Mouse (Mus musculus): ENCODE measurements around the gene Fancc. TPM values are rescaled to one million over a fixed set of nuclear protein-coding genes. Genes with fewer than 3 reads are reported as not detected.

Fancc gene
- polyA plus RNA-seq, 1 experiment, result 18.4 TPM

DNA sequence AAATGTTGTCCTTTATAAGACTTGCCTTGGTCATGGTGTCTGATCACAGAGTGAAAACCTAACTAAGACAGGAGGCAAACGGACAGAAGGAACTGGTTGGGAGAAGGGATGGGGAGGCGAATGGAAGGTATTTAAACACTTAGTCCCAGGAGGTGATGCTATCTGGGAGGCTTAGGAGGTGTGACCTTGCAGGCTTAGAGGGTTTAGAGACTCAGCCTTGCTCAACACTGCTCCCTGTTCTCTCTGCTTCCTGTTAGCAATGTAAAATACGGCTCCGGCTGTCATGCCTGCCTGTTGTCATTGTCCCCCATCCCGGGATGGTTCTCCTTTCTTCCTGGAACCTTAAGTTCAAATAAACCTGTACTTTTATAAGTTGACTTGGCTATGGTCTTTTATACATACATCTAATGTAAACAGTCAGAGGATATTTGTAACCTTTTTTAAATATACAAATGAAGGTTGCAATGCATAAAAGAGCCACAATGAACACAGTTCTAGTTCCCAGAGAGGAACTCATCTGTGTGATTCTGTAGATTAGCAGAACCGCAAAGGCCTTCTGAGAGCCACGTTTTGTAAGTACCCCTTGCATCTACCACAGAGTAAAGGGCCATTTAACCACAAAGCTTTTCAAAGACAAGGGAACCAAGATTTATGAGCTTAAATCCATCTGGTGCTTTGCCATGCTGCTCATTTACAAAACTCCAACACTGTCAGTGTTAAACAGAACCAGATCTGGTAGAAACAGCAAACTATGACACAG, 102.6 kb downstream of the Fancc start:
- no peak overlapping the region for H3K27ac ChIP-seq (ENCODE audit: insufficient read depth, low read length)
- H3K4me1 ChIP-seq (ENCODE audit: control insufficient read depth, insufficient read depth, low read length), result peaks cover 5% of the 10 kb centered on the region
- whole genome bisulfite sequencing, result 86% methylated on average over 7 of the region's 7 CpGs
- H3K4me3 ChIP-seq (replicated peaks; ENCODE audit: insufficient read depth, low read depth, low read length), result no peak overlapping the region
- no peak for TF ChIP-seq CTCF (IDR thresholded peaks at IDR 0.05; ENCODE audit: borderline replicate concordance, insufficient read depth, low read depth, low read length)
- TF ChIP-seq POLR2A (IDR thresholded peaks at IDR 0.05; ENCODE audit: borderline replicate concordance, insufficient read depth, low read length), result no peak
- no peak for DNase-seq
- H3K27me3 ChIP-seq (ENCODE audit: control insufficient read depth, insufficient read depth, low read length), result no peaks in the 10 kb centered on the region

DNA sequence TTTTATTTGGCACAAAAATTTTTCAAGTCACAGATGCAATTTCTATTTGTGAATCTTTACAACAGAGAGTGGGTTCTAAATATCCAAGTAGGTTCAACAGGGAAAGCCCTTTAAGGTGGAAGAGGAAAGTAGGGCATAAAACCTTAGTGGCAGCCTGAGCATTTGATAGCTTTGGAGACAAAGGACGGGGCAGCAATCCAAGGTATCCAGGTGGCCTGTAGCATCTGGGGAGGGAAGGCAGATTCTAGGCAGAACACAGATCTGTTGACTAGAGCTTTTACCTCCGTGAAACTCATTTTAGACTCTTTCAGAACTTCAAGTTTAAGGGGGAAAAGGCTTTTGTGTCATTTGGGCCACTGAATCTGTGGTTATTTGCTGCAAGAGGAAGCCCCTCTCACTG, 111.8 kb downstream of the Fancc start:
- TF ChIP-seq CTCF (IDR thresholded peaks at IDR 0.05; ENCODE audit: borderline replicate concordance, insufficient read depth, low read depth, low read length), result no peak
- TF ChIP-seq POLR2A (IDR thresholded peaks at IDR 0.05; ENCODE audit: borderline replicate concordance, insufficient read depth, low read length), result no peak

DNA sequence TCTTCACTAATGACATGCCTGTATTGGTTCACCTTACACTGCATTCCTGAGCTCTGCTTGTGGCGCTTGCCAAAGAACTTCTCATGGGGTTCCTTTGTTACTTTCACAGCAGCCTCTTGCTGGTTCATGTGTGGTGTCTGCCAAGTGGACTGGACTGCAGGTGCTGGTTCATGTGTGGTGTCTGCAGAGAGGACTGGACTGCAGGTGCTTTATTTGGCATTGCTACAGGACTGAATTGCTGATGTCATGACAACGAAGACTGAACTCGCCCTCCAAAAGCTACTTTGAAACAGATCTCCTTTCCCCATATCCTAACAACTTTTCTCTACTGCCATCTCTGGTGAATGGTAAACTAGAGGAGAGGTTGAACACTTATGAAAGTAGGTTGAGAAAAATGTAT, 112.3 kb downstream of the Fancc start:
- no peak for DNase-seq
- H3K4me1 ChIP-seq (ENCODE audit: control insufficient read depth, insufficient read depth, low read length), result peaks cover 8% of the 10 kb centered on the region; the same call in 1 of the 2 replicates
- H3K27me3 ChIP-seq (ENCODE audit: control insufficient read depth, insufficient read depth, low read length), result no peaks in the 10 kb centered on the region
- WGBS, result 63% methylated on average over 3 of the region's 3 CpGs
- H3K27ac ChIP-seq (ENCODE audit: insufficient read depth, low read length), result no peak overlapping the region
- TF ChIP-seq CTCF (IDR thresholded peaks at IDR 0.05; ENCODE audit: borderline replicate concordance, insufficient read depth, low read depth, low read length) (no peak), POLR2A (IDR thresholded peaks at IDR 0.05; ENCODE audit: borderline replicate concordance, insufficient read depth, low read length) (no peak)
- no peak overlapping the region for H3K4me3 ChIP-seq (replicated peaks; ENCODE audit: insufficient read depth, low read depth, low read length)

More for the DNA sequence above, 111.8 kb downstream of the Fancc start:
- peak overlapping the region; percentile 43; the same call in 1 of the 2 replicates for H3K27ac ChIP-seq (ENCODE audit: insufficient read depth, low read length)
- no peak overlapping the region for H3K4me3 ChIP-seq (replicated peaks; ENCODE audit: insufficient read depth, low read depth, low read length)
- 19% methylated on average over 2 of the region's 2 CpGs for WGBS
- peak; percentile 66 to 80 for DNase-seq
- H3K27me3 ChIP-seq (ENCODE audit: control insufficient read depth, insufficient read depth, low read length), result no peaks in the 10 kb centered on the region
- peaks cover 8% of the 10 kb centered on the region; the same call in 1 of the 2 replicates for H3K4me1 ChIP-seq (ENCODE audit: control insufficient read depth, insufficient read depth, low read length)

DNA sequence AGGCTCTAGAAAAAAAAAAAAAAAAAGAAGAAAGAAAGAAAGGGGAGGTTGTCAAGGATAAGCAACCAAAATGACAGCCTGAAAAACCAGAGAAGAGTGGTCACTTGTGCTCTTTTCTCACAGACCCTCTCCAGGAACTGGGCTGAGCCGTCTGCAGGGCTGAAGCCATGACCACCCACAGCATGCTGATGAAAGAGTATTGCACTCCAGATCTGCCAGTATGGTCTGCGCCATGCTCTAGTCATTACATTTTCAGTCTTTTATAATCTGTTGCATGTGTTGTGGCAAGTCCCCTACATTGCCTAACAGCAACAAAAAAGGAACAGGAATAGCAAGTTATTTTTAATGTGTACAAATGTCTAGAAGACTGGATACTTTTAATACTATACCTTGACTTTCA, 114.9 kb downstream of the Fancc start:
- TF ChIP-seq CTCF (IDR thresholded peaks at IDR 0.05; ENCODE audit: borderline replicate concordance, insufficient read depth, low read depth, low read length) (no peak), POLR2A (IDR thresholded peaks at IDR 0.05; ENCODE audit: borderline replicate concordance, insufficient read depth, low read length) (no peak)
- WGBS, result 72% methylated on average over 2 of the region's 2 CpGs
- Histone ChIP-seq H3K4me1 (ENCODE audit: control insufficient read depth, insufficient read depth, low read length) (peaks cover 8% of the 10 kb centered on the region; the same call in 1 of the 2 replicates), H3K4me3 (replicated peaks; ENCODE audit: insufficient read depth, low read depth, low read length) (no peak overlapping the region), H3K27me3 (ENCODE audit: control insufficient read depth, insufficient read depth, low read length) (no peaks in the 10 kb centered on the region), H3K27ac (ENCODE audit: insufficient read depth, low read length) (no peak overlapping the region)
- DNase-seq, result no peak

- Histone ChIP-seq H3K27ac (ENCODE audit: insufficient read depth, low read length) (no peak overlapping the region), H3K27me3 (ENCODE audit: control insufficient read depth, insufficient read depth, low read length) (no peaks in the 10 kb centered on the region), H3K4me1 (ENCODE audit: control insufficient read depth, insufficient read depth, low read length) (no peaks in the 10 kb centered on the region), H3K4me3 (replicated peaks; ENCODE audit: insufficient read depth, low read depth, low read length) (no peak overlapping the region)
- WGBS, result 94% methylated on average over 7 of the region's 7 CpGs
- DNase-seq, result no peak
- no peak for TF ChIP-seq POLR2A (IDR thresholded peaks at IDR 0.05; ENCODE audit: borderline replicate concordance, insufficient read depth, low read length)
- TF ChIP-seq CTCF (IDR thresholded peaks at IDR 0.05; ENCODE audit: borderline replicate concordance, insufficient read depth, low read depth, low read length), result no peak
Observed at GRCm38 (mm10) chr13:63373460-63374166, 123.5 kb downstream of the Fancc start.

DNA sequence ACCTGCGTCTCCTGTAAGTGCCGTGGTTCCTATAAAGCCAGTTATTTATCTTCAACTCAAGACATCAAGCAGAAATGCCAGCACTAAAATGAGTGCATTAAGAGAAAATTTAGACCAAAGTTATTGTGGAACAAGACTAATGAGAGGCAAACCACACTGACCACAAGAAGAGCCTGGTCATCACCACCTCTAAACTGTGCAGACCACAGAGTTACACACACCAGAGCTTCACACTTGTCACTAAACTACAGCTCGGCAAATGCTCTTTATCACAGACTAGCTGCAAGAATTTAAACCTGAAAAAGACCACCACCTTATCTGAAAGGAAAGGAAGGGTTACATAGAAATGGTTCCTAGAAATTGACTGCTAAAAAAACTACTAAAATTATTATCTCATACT, 135.3 kb downstream of the Fancc start:
- DNase-seq, result no peak
- H3K4me1 ChIP-seq (ENCODE audit: control insufficient read depth, insufficient read depth, low read length), result no peaks in the 10 kb centered on the region
- TF ChIP-seq CTCF (IDR thresholded peaks at IDR 0.05; ENCODE audit: borderline replicate concordance, insufficient read depth, low read depth, low read length), result no peak
- no peak for TF ChIP-seq POLR2A (IDR thresholded peaks at IDR 0.05; ENCODE audit: borderline replicate concordance, insufficient read depth, low read length)
- 91% methylated on average over 3 of the region's 3 CpGs for WGBS
- H3K4me3 ChIP-seq (replicated peaks; ENCODE audit: insufficient read depth, low read depth, low read length), result no peak overlapping the region
- H3K27ac ChIP-seq (ENCODE audit: insufficient read depth, low read length), result no peak overlapping the region
- H3K27me3 ChIP-seq (ENCODE audit: control insufficient read depth, insufficient read depth, low read length), result no peaks in the 10 kb centered on the region

DNA sequence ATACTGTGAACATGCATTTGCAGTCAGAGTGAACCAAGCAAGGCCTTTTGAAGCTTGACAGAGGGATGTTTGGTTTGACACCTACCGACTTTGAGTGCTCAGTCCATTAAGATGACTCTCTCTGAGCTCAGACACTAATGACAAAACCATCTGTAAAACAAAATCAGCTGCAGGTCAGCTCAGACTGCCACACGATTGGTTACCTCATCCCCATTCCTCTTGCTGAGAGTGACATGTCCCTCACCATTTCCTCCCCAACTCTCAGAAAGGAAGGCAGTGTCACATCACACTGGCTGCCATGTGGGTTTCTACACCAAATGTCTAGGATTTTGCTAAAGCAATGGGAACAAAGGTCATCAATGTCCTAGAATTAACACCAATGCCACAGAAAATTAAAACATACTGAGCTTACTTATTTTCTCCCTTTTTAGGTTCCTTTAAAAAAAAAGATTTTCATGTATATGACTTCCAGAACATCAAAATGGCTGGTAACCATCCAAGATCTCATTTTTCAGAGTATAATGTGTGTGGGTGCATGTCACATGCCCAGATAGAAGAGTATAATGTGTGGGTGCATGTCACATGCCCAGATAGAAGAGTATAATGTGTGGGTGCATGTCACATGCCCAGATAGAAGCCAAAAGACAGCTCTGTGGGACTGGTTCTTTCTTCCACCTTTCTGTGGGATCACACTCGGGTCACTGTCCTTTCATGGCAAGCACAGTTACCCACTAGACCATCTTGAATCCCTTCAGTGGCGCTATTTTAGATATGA, 136.8 kb downstream of the Fancc start:
- 92% methylated on average over 4 of the region's 4 CpGs for WGBS
- no peaks in the 10 kb centered on the region for H3K4me1 ChIP-seq (ENCODE audit: control insufficient read depth, insufficient read depth, low read length)
- H3K27me3 ChIP-seq (ENCODE audit: control insufficient read depth, insufficient read depth, low read length), result no peaks in the 10 kb centered on the region
- no peak overlapping the region for H3K27ac ChIP-seq (ENCODE audit: insufficient read depth, low read length)
- TF ChIP-seq CTCF (IDR thresholded peaks at IDR 0.05; ENCODE audit: borderline replicate concordance, insufficient read depth, low read depth, low read length) (no peak), POLR2A (IDR thresholded peaks at IDR 0.05; ENCODE audit: borderline replicate concordance, insufficient read depth, low read length) (no peak)
- no peak for DNase-seq
- H3K4me3 ChIP-seq (replicated peaks; ENCODE audit: insufficient read depth, low read depth, low read length), result no peak overlapping the region
